Mouse (Mus musculus): ENCODE results near the gene Bbx.

Gene Bbx

DNA sequence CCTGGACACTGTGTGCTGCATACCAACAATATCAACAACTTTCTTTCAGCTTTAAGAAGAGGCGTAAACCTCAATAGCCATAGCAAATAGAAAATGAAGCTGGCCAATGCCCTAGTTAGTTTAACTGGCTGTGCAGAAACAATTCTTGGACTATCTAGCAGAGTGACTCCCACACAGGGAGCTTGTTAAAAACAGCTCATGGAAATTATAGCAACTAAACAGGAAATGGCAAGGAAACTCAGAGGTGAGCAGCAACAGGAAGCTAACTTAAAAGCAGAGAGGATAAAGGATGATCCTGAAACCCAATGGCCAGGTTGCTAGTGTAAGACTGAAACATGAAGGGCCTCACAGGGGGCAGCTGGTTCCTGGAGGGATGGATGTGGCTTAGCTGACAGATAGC is 203.4 kb downstream of the Bbx start:
- DNase-seq (ENCODE audit: low spot score) = no peak

DNA sequence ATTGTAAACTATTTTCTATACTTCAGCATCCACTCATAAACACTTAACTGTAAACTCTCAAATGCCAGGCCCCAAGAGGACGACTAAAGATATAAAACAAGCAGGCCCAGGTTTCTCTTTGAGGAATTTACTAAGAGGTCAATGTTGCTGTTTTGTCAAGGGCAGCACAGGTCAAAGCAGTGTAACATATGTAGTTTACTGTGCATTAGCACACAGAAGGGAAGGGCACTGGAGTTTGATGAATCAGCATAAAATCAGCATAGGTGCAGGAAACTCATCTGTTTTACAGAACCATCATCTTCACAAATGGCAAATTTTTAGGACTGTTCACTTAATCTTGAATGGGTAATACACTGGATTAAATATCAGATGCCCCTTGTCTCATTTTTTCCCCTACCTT is 205.9 kb downstream of the Bbx start:
- no peak for DNase-seq (ENCODE audit: low spot score)

DNA sequence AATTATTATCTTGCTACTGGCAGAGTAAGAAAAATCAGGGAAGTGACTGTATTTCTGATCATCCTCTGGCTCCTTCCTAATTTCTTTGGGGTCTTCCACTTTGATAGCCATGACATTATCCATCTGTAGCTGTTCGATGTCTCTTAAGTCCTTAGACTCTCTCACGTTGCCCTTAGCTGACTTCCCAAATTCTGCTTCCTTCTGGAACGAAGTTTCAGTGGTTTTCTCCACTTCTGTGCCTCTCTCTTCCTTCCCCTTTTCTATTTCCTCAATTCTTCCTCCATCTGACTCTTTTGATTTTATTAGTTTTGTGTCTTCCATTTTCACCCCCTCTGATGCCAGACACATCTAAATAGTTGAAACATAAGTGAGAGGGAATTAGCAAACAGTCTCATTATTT is 207.2 kb downstream of the Bbx start:
- DNase-seq (ENCODE audit: low spot score) = no peak

DNA sequence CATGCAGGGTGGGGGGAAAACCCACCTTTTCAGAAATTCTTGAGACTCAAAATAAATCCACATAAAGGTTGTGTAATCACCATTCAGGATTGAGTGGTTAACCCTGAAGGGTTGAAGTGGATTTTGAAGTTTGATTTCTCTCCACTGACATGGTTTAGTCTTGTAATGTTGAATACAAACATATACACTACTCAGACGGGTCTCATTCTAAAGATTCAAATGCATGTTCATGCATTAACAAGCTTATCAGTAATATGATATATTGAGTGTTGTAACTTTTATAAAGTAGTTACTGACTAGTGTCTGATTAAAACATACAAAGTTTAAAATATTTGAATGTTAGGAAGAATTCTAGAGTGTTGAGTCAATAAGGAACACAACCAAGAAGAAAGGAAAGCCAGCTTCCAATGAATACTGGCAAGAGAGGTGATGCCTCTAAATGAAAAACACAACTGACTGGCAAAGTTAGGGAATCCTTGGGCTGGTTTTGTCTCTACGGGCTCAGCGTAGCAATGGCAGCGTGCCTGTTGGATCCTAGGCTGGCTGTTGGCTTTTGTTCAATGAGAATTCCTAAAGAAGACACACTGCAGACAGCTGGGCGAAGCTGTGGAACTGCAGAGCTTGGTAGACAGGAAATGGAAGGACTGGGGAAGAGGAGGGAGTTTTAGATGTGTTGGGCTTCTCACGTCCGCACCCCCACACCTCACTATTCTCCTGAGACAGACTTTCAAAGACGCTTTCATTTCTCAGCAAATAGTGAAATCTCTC is 211.3 kb downstream of the Bbx start:
- DNase-seq (ENCODE audit: low spot score) = no peak

DNA sequence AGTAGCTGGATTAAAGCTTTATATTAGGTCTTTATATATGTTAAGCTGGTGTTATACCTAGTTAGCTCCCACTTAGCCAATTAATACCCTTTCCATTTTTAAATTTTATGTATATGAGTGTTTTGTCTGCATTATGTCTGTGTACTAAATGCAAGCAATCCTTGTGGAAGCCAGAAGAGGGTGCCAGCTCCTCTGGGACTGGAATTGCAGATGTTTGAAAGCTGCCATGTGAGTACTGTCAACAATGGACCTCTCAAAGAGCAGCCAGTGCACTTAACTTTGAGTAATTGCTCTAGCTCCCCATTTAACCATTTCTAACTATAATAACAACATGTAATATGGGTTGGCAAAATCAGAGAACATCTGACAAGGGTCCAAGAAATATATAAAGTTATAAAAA is 215.1 kb downstream of the Bbx start:
- DNase-seq (ENCODE audit: low spot score) = no peak

DNA sequence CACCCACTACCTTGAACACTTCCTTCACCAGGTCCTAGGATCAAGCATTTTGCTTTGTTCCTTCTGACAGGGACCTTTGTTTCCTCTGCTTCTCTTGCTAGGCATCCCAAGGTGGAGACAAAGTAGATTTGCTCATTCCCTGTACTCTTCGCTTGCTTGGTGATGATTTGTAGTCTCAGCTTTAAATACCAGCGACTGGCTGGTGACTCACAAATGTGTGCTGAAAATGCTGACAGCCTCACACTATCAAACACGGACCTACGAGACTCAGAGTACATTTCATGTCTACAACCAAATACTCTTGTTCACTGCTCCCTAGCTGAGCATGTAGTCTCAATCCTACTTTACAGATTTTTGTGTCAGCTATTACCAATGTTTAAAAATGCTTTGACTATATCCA is 220.5 kb downstream of the Bbx start:
- no peak for DNase-seq (ENCODE audit: low spot score)

DNA sequence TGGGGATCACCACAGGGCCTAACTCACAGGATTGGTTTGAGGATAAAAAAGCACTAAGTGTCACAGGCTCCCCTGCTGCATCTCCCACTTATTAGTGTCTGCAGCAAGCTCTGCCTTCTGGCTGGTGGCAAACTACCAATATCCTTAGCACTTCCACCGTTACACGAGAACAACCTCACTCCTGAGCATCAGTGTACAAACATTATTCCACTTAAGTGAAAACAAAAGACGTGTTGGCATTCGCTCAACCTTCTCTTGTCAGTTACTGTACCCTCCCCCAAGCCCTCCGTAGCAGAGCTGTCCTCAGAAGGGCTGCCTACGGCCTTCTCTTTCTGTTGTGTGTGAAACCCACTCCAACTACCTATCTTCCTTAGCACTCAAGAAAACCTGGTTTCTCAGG is 221.0 kb downstream of the Bbx start:
- DNase-seq (ENCODE audit: low spot score) = no peak

DNA sequence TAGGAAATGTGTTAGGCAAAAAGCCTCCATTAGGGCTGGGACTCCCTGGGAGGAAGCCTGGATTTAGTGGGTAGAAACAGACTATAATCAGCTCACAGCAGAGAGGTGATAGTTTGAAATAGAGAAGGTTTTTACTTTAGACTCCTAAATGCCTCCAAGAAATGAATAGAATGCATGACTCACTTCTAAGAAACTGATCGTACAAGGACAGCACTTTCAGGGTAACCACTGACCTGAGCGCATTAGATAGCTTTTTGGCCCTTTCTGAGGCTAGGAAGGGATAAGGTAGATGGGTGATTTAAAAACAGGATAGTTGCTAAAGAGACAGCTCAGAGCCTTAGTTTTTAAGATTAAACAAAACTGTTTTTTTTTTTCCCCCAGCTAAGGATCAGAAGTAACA is 221.4 kb downstream of the Bbx start:
- DNase-seq (ENCODE audit: low spot score) = no peak

DNA sequence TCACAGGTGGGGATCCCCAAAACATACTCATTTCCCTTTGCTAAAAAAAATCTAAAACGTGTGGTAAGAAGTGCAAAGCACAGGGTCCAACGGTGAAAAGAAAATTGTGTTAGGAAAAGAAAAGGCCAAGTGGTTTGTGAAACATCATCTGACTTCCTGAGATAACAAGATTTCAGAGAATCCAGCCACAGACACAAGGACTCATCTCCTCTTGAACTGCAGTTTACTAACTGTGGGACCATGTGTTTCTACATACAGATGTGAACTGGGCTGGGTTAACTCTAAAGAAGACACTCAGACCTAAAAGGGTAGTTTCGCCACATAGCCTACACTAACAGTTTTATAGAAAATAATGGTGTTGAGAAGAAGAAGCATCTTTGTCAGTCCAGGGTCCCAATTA is 227.2 kb downstream of the Bbx start:
- DNase-seq (ENCODE audit: low spot score) = no peak

DNA sequence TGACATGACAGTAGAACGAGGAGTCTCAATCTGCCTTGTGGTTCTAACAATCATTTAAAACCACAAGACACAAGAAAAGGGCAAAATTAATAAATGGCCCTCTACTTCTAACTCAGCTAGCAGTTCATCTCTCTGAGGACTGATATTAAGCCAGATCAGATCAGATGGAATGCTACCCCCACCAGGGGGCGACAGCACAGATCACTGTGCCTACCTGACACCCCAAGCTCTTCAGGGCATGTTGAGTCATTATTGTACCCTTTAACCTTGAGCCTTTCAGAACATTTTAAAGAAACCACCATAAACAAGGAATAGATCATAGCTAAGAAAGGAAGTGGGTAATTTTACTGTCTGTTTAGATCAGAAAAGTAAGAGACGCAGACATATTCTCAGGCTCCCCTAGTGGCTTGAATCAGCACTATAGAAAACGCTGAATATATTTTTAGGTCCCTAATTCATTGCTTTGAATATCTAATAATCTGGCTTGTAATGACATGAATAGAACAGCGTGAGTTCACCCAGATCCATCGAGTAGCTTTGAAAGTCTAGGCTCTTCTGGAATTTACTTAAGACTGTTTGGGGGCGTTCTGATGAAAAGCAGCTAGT is 230.5 kb downstream of the Bbx start:
- DNase-seq (ENCODE audit: low spot score) = no peak

DNA sequence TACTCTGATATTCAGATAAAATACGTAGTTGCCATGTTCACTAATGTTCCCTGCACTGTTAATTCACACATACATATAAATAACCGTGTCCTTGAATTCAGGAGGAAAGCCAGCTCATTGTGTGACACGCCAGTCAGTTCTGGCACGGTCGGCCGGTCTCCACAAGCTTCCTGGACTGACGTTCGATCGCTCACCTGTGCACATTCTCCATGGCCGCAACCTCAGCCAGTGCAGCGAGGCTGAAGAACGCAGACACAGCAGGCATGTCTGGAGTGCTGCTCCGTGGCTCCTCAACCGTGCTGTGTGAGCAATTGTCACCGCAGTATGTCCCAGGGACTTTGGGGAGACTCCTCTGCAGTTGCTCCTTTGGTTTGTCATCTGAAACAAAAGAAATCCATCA is 232.0 kb downstream of the Bbx start:
- no peak for DNase-seq (ENCODE audit: low spot score)

DNA sequence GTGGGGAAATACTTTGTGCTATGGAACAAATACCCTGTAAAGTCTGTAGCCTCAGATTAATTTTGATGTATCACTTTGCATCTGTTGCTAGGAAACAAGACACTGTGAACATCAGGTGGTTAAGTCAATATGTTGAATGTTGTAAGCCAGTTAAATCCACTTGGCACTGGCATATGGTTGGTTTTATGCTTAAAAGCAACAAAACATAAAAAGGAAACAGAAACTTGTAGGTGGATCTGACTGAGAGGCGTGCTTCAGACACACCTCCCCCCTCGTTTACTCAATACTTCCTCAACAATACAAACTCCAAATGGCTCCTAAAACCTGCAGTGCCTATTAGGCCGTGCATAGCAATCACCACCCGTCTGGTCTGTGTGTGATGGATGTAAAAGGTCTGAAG is 236.1 kb downstream of the Bbx start:
- DNase-seq (ENCODE audit: low spot score) = no peak

DNA sequence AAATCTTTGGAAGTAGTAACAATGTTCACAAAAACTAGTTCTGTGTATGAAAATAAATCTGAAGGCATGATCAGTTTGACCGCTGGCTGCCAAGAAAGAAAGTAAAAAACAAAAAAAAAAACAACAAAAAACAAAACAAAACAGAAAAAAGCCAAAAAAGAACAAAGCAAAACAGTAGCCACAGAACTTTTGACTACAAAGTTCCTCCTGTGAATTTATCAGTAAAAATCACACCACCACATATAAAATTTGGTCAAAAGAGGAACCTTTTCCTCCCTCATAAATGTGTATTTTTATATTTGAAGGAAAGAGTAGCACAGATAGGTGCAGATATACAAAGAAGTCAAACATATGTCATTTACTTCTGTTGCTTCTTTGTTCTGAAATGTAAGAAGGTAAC is 239.6 kb downstream of the Bbx start:
- no peak for DNase-seq (ENCODE audit: low spot score)

DNA sequence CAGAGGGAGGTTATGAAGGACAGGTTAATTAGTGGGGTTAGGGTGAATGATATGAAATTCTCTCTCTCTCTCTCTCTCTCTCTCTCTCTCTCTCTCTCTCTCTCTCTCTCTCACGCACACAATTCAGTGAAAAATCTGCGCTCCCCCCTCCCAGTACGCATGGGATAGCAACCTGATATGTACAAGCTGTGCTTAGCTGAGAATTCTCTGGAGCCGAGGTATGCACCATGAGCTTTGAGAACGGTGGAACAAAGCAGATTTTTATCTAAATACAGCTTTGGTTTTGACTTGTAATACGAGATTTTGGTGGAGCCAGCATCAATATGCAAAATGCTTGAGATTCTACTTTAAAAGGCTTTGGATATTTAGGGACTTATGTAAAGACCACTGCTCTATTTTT is 243.1 kb downstream of the Bbx start:
- DNase-seq (ENCODE audit: low spot score) = no peak

DNA sequence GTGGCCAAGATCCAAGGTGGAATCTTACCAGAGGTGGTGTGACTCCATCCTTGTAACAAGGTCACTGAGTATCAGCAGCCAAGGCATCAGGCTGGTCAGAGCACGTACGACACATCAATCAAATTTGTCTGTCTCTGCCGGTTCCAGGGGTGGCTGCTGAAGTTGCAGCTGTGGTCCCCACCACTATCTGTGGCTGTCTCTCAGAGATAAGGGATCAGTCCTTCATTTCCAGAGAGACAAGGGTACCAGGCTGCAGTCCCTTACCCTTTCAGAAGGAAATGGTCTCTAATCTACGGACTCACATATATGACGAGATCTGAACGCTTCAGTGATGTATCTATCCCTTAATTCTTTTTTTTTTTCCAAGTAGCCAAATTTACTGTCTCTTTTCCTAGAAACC is 245.6 kb downstream of the Bbx start:
- no peak for DNase-seq (ENCODE audit: low spot score)

DNA sequence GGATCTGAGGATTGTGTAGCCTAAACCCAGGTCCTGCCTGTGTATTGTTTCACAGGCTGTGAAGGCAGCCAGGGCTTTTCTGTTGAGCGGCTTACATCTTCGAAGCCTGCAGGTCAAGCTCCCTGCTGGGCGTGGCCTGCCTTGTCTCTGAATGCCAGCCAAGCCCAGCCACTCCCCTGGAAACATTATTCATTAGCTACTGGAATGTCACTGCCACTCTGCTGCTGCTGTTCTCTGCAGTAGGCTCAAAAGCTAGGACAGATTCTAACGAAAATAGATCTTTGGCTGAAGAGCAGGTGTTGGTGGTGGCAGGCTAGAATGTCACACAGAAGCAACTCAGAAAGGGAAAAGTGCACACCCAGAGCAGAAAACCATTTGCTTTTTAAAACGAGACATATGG is 247.1 kb downstream of the Bbx start:
- no peak for DNase-seq (ENCODE audit: low spot score)

DNA sequence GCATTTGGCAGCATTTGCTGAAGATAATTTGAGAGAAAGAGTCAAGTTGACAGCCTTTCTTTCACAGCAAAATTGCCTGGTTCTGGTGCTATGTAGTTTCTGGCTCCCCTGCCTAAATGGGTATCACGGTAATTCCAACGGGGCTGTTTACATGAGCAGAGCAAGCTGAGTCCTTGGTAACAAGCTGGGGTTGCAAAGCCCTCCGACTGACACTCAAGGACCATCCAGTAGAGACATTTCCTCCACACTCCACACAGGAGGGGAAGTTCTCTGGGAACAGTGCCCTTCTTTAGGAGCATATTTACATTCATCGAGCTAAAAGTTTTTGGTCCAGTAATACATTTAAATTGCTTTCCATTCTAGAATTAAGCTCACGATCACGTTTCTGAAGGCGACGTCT is 249.2 kb downstream of the Bbx start:
- DNase-seq (ENCODE audit: low spot score) = no peak

DNA sequence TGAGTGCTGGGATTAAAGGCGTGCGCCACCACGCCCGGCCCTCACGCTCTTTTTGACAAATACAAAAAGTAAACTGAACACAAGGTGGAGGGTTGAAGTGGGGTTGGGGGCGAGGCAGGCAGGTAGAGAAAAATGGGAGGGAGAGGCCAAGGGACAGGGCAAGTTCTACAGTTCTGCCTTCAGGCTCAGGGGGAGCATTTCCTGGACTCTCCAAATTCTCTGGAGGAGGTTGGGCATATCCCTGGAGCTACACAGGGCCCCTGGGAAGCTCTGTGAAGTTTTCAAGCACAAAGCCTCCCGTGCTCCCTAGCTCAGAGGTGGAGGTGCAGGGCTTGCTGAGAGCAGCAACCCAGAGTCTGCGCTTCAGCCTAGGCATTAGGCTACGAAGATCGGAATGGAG is 249.6 kb downstream of the Bbx start:
- DNase-seq (ENCODE audit: low spot score) = no peak

DNA sequence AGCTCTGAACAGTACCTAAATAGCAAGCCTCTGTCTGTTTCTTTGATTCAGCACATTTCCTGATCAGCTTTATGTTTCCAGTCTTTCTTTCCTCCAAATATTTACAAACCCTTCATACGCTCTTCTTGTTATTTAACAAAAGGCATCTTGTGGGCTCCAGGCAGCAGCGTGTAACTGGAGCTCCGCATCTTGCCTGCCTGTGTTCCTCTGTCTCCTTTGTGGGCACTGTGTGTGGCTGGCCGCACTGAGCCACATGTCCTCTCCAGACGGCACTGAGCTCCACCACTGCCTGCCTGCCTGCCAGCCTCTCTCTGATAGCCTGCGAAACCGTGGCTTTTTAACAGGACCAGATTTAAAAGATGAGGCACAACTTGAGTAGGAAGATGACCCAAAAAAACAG is 259.4 kb downstream of the Bbx start:
- DNase-seq (ENCODE audit: low spot score) = no peak

DNA sequence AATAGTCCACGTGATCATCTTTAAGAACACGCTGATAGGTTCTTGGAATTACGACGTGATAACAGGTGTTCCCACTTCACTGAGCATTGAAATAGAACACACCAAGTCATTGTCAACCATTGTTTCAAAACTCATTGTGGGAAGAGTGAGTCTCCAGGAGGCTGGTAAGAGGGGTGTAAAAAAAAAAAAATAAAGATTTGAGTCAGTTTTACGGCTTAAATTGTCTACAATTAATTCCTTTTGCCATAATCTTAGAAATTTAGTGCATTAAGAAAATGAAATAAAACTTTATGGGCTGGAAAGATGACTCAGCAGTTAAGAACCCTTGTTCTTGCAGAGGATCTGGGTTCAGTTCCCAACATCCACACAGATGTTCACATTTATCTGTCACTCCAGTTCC is 261.4 kb downstream of the Bbx start:
- DNase-seq (ENCODE audit: low spot score) = no peak

DNA sequence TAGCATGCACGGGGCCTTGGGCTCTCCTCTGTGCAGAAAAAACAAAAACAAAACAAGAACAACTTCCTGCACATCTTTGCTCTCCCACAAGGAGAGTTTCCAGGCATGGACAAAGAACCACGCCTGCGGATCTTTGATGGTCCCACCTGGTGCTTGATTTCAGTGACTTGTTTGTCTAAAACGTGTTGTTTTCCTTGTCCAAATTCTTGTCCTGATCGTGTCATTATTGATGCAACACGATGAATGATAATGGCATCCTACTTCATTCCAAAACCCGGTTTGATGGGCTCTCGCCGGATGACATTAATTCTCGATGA is 264.2 kb downstream of the Bbx start:
- no peak for DNase-seq (ENCODE audit: low spot score)

DNA sequence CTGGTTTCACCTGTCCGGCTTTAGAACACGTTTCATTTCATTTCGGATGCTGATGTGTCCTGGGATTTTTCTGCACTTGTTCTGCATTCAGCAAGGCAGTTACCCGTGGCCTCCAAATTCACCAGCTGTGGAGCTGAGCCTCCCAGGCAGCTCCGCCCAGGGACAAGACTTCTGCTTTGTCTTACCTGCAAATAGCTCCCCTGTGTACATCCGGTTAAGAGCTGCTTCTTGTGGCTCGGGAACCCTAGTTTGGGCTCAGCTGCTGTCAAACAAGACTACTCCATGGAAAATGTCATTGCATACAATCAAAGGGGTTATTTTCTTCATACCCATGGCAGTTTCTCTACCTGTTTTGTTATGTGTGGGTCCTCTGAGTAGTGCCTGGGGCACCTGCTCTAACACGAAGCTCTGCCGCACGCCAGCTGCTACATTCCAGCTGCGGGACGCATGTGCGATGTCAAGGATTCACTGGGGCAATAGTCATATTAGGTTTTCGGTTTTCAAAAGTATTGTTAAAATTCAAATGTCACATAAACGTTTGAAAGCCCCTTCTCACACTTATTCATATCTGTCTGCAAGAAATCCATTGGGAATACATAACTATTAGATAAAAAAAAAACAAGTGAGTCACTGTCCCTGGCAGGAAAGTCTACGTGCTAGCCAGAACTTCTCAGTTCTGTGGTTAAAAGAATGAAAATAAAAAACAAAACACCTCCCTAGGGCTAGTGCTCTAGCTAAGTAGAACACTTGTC is 264.8 kb downstream of the Bbx start:
- no peak for DNase-seq (ENCODE audit: low spot score)

DNA sequence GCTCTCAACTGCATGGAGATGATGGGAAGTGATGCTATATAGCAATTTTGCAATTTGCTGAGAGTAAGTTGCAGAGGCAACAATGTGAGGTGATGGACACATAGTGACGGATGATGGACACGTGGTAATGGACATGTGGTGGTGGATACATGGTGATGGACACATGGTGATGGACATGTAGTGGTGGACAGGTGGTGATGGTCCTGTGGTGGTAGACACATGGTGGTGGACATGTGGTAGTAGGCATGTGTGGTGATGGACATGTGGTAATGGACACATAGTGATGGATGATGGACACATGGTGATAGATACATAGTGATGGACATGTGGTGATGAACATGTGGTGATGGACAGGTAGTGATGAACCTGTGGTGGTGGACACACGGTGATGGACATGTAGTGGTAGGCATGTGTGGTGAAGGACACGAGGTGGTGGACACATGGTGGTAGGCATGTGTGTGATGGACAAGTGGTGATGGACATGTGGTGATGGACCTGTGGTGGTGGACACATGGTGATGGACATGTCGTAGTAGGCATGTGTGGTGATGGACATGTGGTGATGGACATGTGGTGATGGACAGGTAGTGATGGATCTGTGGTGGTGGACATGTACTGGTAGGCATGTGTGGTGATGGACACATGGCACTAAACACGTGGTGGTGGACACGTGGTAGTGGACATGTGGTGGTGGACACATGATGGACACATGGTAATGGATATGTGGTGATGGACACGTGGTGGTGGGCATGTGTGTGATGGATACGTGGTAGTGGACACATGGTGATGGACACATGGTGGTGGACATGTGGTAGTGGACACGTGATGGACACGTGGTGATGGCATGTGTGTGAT is 271.5 kb downstream of the Bbx start:
- DNase-seq (ENCODE audit: low spot score) = no peak

Data from ovary, postnatal 10 days (tissue).